Mouse (Mus musculus) ES-CJ7 (cell line): ENCODE data around the gene Sumo3.

Experiments
- DNase-seq: peaks from one replicate; pipeline ENCODE4 v3.0.0; 2011; ENCODE audit warnings: low read depth, low spot score

Gene Sumo3

GRCm38 (mm10) chr10:77605908-77606826 lies at the start of gene Sumo3, which contains the start of gene Gm49325:
Sumo3 (plus strand) TSS chr10:77606097.
Gm49325 (plus strand) TSS chr10:77606197.
- peak; percentile 92 for DNase-seq

GRCm38 (mm10) chr10:77556631-77557030 lies 49.3 kb upstream of the Sumo3 start:
- no peak for DNase-seq

GRCm38 (mm10) chr10:77557641-77558040 lies 48.3 kb upstream of the Sumo3 start:
- no peak for DNase-seq

- no peak for DNase-seq
Measured at GRCm38 (mm10) chr10:77560090-77560489, 45.8 kb upstream of the Sumo3 start.

- DNase-seq, result no peak
Measured at GRCm38 (mm10) chr10:77560830-77561229, 45.1 kb upstream of the Sumo3 start.

GRCm38 (mm10) chr10:77561508-77561907 lies 44.4 kb upstream of the Sumo3 start:
- no peak for DNase-seq

- no peak for DNase-seq
Measured at GRCm38 (mm10) chr10:77565005-77565404, 40.9 kb upstream of the Sumo3 start.

- peak; percentile 81 for DNase-seq
Measured at GRCm38 (mm10) chr10:77566651-77567050, 39.2 kb upstream of the Sumo3 start.

- DNase-seq, result no peak
Measured at GRCm38 (mm10) chr10:77569481-77569880, 36.4 kb upstream of the Sumo3 start.

GRCm38 (mm10) chr10:77569973-77570658 lies 35.8 kb upstream of the Sumo3 start:
- no peak for DNase-seq

GRCm38 (mm10) chr10:77572225-77572624 lies 33.7 kb upstream of the Sumo3 start:
- DNase-seq, result peak; percentile 81

- DNase-seq, result no peak
Measured at GRCm38 (mm10) chr10:77573162-77573561, 32.7 kb upstream of the Sumo3 start.

GRCm38 (mm10) chr10:77580027-77580920 lies 25.6 kb upstream of the Sumo3 start:
- DNase-seq, result peak; percentile 48

GRCm38 (mm10) chr10:77581023-77581407 lies 24.9 kb upstream of the Sumo3 start:
- DNase-seq, result peak; percentile 56

- DNase-seq, result peak; percentile 97
Measured at GRCm38 (mm10) chr10:77581408-77582284, 24.3 kb upstream of the Sumo3 start, which contains the start of gene Pttg1ip. Pttg1ip (plus strand) TSS chr10:77581720.

- no peak for DNase-seq
Measured at GRCm38 (mm10) chr10:77582285-77582618, 23.6 kb upstream of the Sumo3 start.

GRCm38 (mm10) chr10:77583795-77584422 lies 22.0 kb upstream of the Sumo3 start:
- DNase-seq, result no peak

GRCm38 (mm10) chr10:77586637-77587036 lies 19.3 kb upstream of the Sumo3 start:
- no peak for DNase-seq

GRCm38 (mm10) chr10:77587091-77587775 lies 18.7 kb upstream of the Sumo3 start:
- DNase-seq, result no peak

- DNase-seq, result no peak
Measured at GRCm38 (mm10) chr10:77588036-77588435, 17.9 kb upstream of the Sumo3 start.
